Mouse (Mus musculus): Measurements from ENCODE around the gene Cadps.

GRCm38 (mm10) chr14:12784296-12784695, 38.6 kb downstream of the Cadps start:
- TF ChIP-seq CTCF (IDR thresholded peaks at IDR 0.05; ENCODE audit: low read depth, low read length) (no peak), POLR2A (IDR thresholded peaks at IDR 0.05; ENCODE audit: extremely low read depth, insufficient read depth, low read length) (no peak)
